9 mouse cellular contexts compared by ENCODE assay signal in genomic region chr1:181039652-181040051, GRCm38 (mm10). TPM values are rescaled to one million over a fixed set of nuclear protein-coding genes. Genes with fewer than 3 reads are reported as not detected.
DNase-seq lines count a peak whose midpoint lies in the region; ATAC-seq and TF ChIP-seq lines count a peak whose summit lies in the region.
"Had no signal": no experiment of that assay in that cellular context is flagged by ENCODE, and none has a peak within 500 bp of the region (broad histone marks: within the 10 kb centered on the region; RNA-seq: fewer than 3 reads in every experiment).

No protein-coding gene starts in this region.

- H3K4me1 ChIP-seq in liver, postnatal 0 days (ENCODE audit: insufficient read depth) = peaks cover 3% of the 10 kb centered on the region; the same call in 1 of the 2 replicates
- H3K4me1 ChIP-seq: midbrain, embryonic 12.5 days had no signal

- no peak overlapping the region for H3K9ac ChIP-seq in liver, postnatal 0 days (replicated peaks)
- H3K9ac ChIP-seq: midbrain, embryonic 12.5 days had no signal

- no peaks in the 10 kb centered on the region for H3K27me3 ChIP-seq in liver, postnatal 0 days (ENCODE audit: insufficient read depth, low read length)

- TF ChIP-seq CTCF in gastrocnemius, adult 2 months (IDR thresholded peaks at IDR 0.05) = peak; percentile 80
- TF ChIP-seq CTCF in liver, postnatal 0 days (IDR thresholded peaks at IDR 0.05; ENCODE audit: low read depth) = peak; percentile 83

- no peak overlapping the region for H3K4me2 ChIP-seq in liver, postnatal 0 days (ENCODE audit: low read depth, low read length)
- H3K4me2 ChIP-seq: midbrain, embryonic 12.5 days had no signal

- no peak overlapping the region for H3K27ac ChIP-seq in gastrocnemius, adult 2 months
- H3K27ac ChIP-seq in liver, postnatal 0 days (ENCODE audit: low read depth) = no peak overlapping the region
- H3K27ac ChIP-seq: midbrain, embryonic 12.5 days had no signal

- no peaks in the 10 kb centered on the region for H3K9me3 ChIP-seq in liver, postnatal 0 days (ENCODE audit: low read length)
- H3K9me3 ChIP-seq: midbrain, embryonic 12.5 days had no signal

- H3K36me3 ChIP-seq in liver, postnatal 0 days (replicated peaks; ENCODE audit: insufficient read depth, low read length) = no peaks in the 10 kb centered on the region
- H3K36me3 ChIP-seq: midbrain, embryonic 12.5 days had no signal

- peak; percentile 57; the same call in 1 of the 2 replicates for TF ChIP-seq EP300 in liver, postnatal 0 days (IDR thresholded peaks at IDR 0.05; ENCODE audit: low read depth)

- ATAC-seq in erythroblast, adult 5-6 weeks (replicated peaks; ENCODE audit: low FRiP score, poor library complexity, severe bottlenecking) = peak; percentile 88
- no peak for ATAC-seq in liver, postnatal 0 days

- intact Hi-C loops in gastrocnemius, adult 2 months (cut with DNase I) = loop anchor here (1.0 to 10.0 kb wide), 2 partner anchors 47 to 135 kb away; partner anchors contain the start of gene Pycr2

- no peak for DNase-seq in gastrocnemius, adult 2 months
- DNase-seq in gastrocnemius, postnatal 25 days = no peak
- peak; percentile 63 for DNase-seq in A20 (ENCODE audit: low read depth, low spot score)
- DNase-seq in T-cell, adult 2 months (ENCODE audit: low spot score) = peak; percentile 29
- DNase-seq in liver, postnatal 0 days = no peak
- peak; percentile 23 for DNase-seq in yolk sac, embryonic 10.5 days (ENCODE audit: low spot score)
- no peak for DNase-seq in urinary bladder, postnatal 25 days (ENCODE audit: low spot score)

- H3K4me3 ChIP-seq in gastrocnemius, adult 2 months = no peak overlapping the region
- no peak overlapping the region for H3K4me3 ChIP-seq in liver, postnatal 0 days (ENCODE audit: low read depth, low read length)
- H3K4me3 ChIP-seq: midbrain, embryonic 12.5 days had no signal

- 7% methylated on average over 4 of the region's 4 CpGs for WGBS in liver, postnatal 0 days (ENCODE audit: insufficient replicate concordance)

RNA-seq across cellular contexts. Expression of gene 9130409I23Rik, which starts 11.4 kb away (rescaled TPM):
- not detected for total RNA-seq in gastrocnemius, adult 2 months (2021)
- not detected for total RNA-seq in gastrocnemius, postnatal 25 days (2021)
- not detected in 2 replicates for total RNA-seq in erythroblast, adult 5-6 weeks (2015; ENCODE audit: low replicate concordance)
- total RNA-seq in erythroblast, adult 5-6 weeks (2017; ENCODE audit: low replicate concordance) = not detected in 2 replicates
- 0.45 and 0.53 TPM in 2 replicates for polyA plus RNA-seq in liver, postnatal 0 days (2015; fragmentation: Nextera tagmentation; extraction: Ambion mirVana)
- polyA plus RNA-seq: midbrain, embryonic 12.5 days had no signal

RNA-seq across cellular contexts. Expression of gene Ephx1, which starts 18.9 kb away (rescaled TPM):
- total RNA-seq in gastrocnemius, adult 2 months (2021) = 10 to 100 TPM; 14.8 to 17.4 TPM
- total RNA-seq in gastrocnemius, postnatal 25 days (2021) = 10 to 100 TPM; 12.0 to 15.4 TPM
- total RNA-seq in erythroblast, adult 5-6 weeks (2015; ENCODE audit: low replicate concordance) = 6.1 and 12.5 TPM in 2 replicates
- 3.3 TPM in 1 of 2 replicates, not detected in the other for total RNA-seq in erythroblast, adult 5-6 weeks (2017; ENCODE audit: low replicate concordance)
- 81.9 and 83.5 TPM in 2 replicates for polyA plus RNA-seq in liver, postnatal 0 days (2015; fragmentation: Nextera tagmentation; extraction: Ambion mirVana)

Comparison
In these comparisons a context has a peak if more than half of its experiments do, and no peak if none do; other contexts are left out.
1. DNase-seq: peak in A20 (single experiment), T-cell, adult 2 months (single experiment) and yolk sac, embryonic 10.5 days (single experiment); none in gastrocnemius, adult 2 months (single experiment), gastrocnemius, postnatal 25 days (single experiment), liver, postnatal 0 days (single experiment) and urinary bladder, postnatal 25 days (single experiment).